Mouse (Mus musculus): ENCODE measurements at regions not wholly inside any gene's neighbourhood (a gene's known extent, or its start where the extent isn't known, plus 50 kb on each side); places are given as distances from the start of the nearest gene placed in this dataset. TPM values are rescaled to one million over a fixed set of nuclear protein-coding genes. Genes with fewer than 3 reads are reported as not detected.

GRCm38 (mm10) chr8:34229477-34229876, 117.9 kb upstream of the Gm10131 start:
- H3K4me1 ChIP-seq (ENCODE audit: control insufficient read depth, insufficient read depth, low read length) = no peaks in the 10 kb centered on the region
- ATAC-seq (ENCODE audit: insufficient read depth, low FRiP score, low TSS enrichment) (no peak), DNase-seq (ENCODE audit: low spot score) (no peak)
- no peaks in the 10 kb centered on the region for H3K36me3 ChIP-seq (ENCODE audit: control insufficient read depth, insufficient read depth, low read length)
- H3K27me3 ChIP-seq (ENCODE audit: control insufficient read depth, insufficient read depth, low read length) = no peaks in the 10 kb centered on the region
- WGBS = 88% methylated on average over 3 of the region's 3 CpGs
- no peaks in the 10 kb centered on the region for H3K9me3 ChIP-seq (ENCODE audit: control insufficient read depth, low read length)
- no peak overlapping the region for H3K27ac ChIP-seq (ENCODE audit: low read depth, low read length)
- no peak overlapping the region for H3K4me3 ChIP-seq (ENCODE audit: low read depth, low read length)
- H3K9ac ChIP-seq (ENCODE audit: low read length) = no peak overlapping the region
- no peak overlapping the region for H3K4me2 ChIP-seq (ENCODE audit: low read depth)

- no peaks in the 10 kb centered on the region for H3K9me3 ChIP-seq (ENCODE audit: control insufficient read depth, low read length)
- no peaks in the 10 kb centered on the region for H3K27me3 ChIP-seq (ENCODE audit: control insufficient read depth, insufficient read depth, low read length)
- H3K4me2 ChIP-seq (ENCODE audit: low read depth) = no peak overlapping the region
- DNase-seq (ENCODE audit: low spot score) (no peak), ATAC-seq (ENCODE audit: insufficient read depth, low FRiP score, low TSS enrichment) (no peak)
- H3K27ac ChIP-seq (ENCODE audit: low read depth, low read length) = no peak overlapping the region
- no peak overlapping the region for H3K9ac ChIP-seq (ENCODE audit: low read length)
- H3K36me3 ChIP-seq (ENCODE audit: control insufficient read depth, insufficient read depth, low read length) = no peaks in the 10 kb centered on the region
- WGBS = 61% methylated on average over 17 of the region's 17 CpGs
- no peaks in the 10 kb centered on the region for H3K4me1 ChIP-seq (ENCODE audit: control insufficient read depth, insufficient read depth, low read length)
- no peak overlapping the region for H3K4me3 ChIP-seq (ENCODE audit: low read depth, low read length)
Observed at GRCm38 (mm10) chr8:34225011-34225890, 113.7 kb upstream of the Gm10131 start.

DNA sequence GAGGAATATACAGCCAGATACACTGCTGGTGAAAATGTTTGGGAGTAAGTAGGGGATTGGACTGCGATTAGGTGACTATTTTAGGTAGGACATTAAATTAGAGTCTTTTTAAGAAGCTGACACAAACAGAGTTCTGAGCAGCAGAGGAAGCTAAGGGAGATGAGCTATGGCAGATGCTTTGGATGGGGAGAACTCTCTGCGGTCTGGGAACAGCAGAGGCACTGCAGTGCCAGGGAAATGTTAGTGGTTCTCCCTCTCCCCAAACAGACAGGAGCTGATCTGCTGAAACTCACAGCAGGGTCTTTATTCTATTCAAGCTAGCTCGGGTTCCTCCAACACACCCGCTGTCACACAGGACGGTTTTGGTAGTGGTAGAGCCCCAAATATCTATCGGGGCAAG, 110.7 kb upstream of the Gm10131 start:
- Histone ChIP-seq H3K9ac (ENCODE audit: low read length) (no peak overlapping the region), H3K4me3 (ENCODE audit: low read depth, low read length) (no peak overlapping the region), H3K4me2 (ENCODE audit: low read depth) (no peak overlapping the region), H3K36me3 (ENCODE audit: control insufficient read depth, insufficient read depth, low read length) (no peaks in the 10 kb centered on the region), H3K9me3 (ENCODE audit: control insufficient read depth, low read length) (no peaks in the 10 kb centered on the region), H3K4me1 (ENCODE audit: control insufficient read depth, insufficient read depth, low read length) (no peaks in the 10 kb centered on the region), H3K27ac (ENCODE audit: low read depth, low read length) (no peak overlapping the region), H3K27me3 (ENCODE audit: control insufficient read depth, insufficient read depth, low read length) (no peaks in the 10 kb centered on the region)
- 74% methylated on average over 6 of the region's 6 CpGs for WGBS
- ATAC-seq (ENCODE audit: insufficient read depth, low FRiP score, low TSS enrichment) (no peak), DNase-seq (ENCODE audit: low spot score) (no peak)

Small RNAs in the stretch of these regions (microRNA-seq; reads per million reads assigned to microRNA genes)
- gene Gm23177 = not detected

All from neural tube, embryonic 11.5 days (tissue).